Mouse (Mus musculus) limb, embryonic 14.5 days (tissue): ENCODE measurements around the gene Prickle4. TPM values are rescaled to one million over a fixed set of nuclear protein-coding genes. Genes with fewer than 3 reads are reported as not detected.

Source experiments
- ATAC-seq: fragments of 200-750 bp; cut with Nextera tagmentation; 2 replicates; pipeline ENCODE4 v1.8.0; 2017; ENCODE audit warnings: low read depth, moderate number of reproducible peaks, moderate TSS enrichment; ENCODE audit not compliant: low FRiP score
- DNase-seq: peaks from one replicate; pipeline ENCODE4 v3.0.0-alpha.2; 2015; ENCODE audit warnings: low spot score
- H3K27ac ChIP-seq: fragments of 300-500 bp; sonication (generic); replicated peaks from 2 replicates; pipeline ENCODE4 v1.5.1; 2014; ENCODE audit warnings: low read depth, mild to moderate bottlenecking, low read length, moderate library complexity, mixed read lengths
- H3K27me3 ChIP-seq: fragments of 300-500 bp; sonication (generic); 2 replicates; pipeline ENCODE4 v1.6.1; 2014; ENCODE audit warnings: low read length, mixed read lengths; ENCODE audit not compliant: control insufficient read depth, insufficient read depth
- H3K36me3 ChIP-seq: fragments of 300-500 bp; sonication (generic); 2 replicates; pipeline ENCODE4 v1.6.1; 2014; ENCODE audit warnings: mild to moderate bottlenecking, low read length, moderate library complexity, mixed read lengths; ENCODE audit not compliant: control insufficient read depth, insufficient read depth
- H3K4me1 ChIP-seq: fragments of 300-500 bp; sonication (generic); 2 replicates; pipeline ENCODE4 v1.6.1; 2014; ENCODE audit warnings: antibody characterized with exemption, low read length, mixed read lengths; ENCODE audit not compliant: control insufficient read depth, insufficient read depth
- H3K4me2 ChIP-seq: fragments of 300-500 bp; sonication (generic); replicated peaks from 2 replicates; pipeline ENCODE4 v1.6.1; 2014; ENCODE audit warnings: low read depth, mild to moderate bottlenecking, low read length, moderate library complexity; ENCODE audit not compliant: severe bottlenecking
- H3K4me3 ChIP-seq: fragments of 300-500 bp; sonication (generic); replicated peaks from 2 replicates; pipeline ENCODE4 v1.5.1; 2014; ENCODE audit warnings: low read length
- H3K9ac ChIP-seq: fragments of 300-500 bp; sonication (generic); 2 replicates; pipeline ENCODE4 v1.6.1; 2014; ENCODE audit warnings: mild to moderate bottlenecking, low read depth, low read length, moderate library complexity; ENCODE audit not compliant: severe bottlenecking
- H3K9me3 ChIP-seq: fragments of 300-500 bp; sonication (generic); 2 replicates; pipeline ENCODE4 v1.6.1; 2016; ENCODE audit warnings: low read length; ENCODE audit not compliant: control insufficient read depth
- POLR2A ChIP-seq: fragments of 200-500 bp; IDR thresholded peaks from 2 replicates; pipeline ENCODE4 v1.8.0; 2012; ENCODE audit warnings: inconsistent platforms, mild to moderate bottlenecking, moderate library complexity, borderline replicate concordance; ENCODE audit not compliant: insufficient read depth, insufficient read length; ENCODE audit errors: extremely low read depth
- WGBS: fragments of 180-500 bp; shearing (Covaris S2); extraction: QIAGEN DNeasy Blood & Tissue Kit; methylation state at CpG from one replicate; pipeline ENCODE4 v1.1.7; 2014; 5-methylcytosine and 5-hydroxymethylcytosine counted together
- polyA plus RNA-seq, 2 experiments: library from polyadenylated mRNA; depleted of rRNA in 1 of 2; stranded (reverse) in 1 of 2; unstranded in 1 of 2; fragments of >200 nt; fragmentation: Nextera tagmentation in 1 of 2; extraction: Ambion mirVana in 1 of 2; gene quantifications; 2 replicates each; pipeline versions ENCODE4 v1.2.1 to v1.2.3; 2012 to 2014

Prickle4 gene
- polyA plus RNA-seq, 2 experiments: 0.52 to 1.3 TPM

DNA sequence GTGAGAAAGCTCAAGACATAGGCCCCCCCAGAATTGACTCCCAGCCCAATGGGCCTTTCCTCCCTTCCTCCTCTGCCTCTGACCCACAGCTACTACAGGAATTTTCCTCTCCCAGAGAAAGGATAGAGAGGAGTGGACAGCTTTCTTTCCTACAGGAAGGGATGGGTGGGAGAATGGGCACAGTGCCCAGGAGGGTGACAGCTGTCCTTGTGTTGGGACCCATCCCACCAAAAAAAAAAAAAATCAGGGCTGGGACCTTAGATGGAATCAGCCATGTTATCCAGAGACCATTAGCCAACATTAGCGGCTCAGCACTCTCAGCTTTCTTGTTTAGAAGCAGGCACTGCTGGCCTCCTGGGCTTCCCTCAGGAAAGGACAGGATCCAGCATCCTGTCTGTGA lies 11.7 kb upstream of the Prickle4 start:
- 79% methylated on average over 1 of the region's 1 CpGs for WGBS
- Histone ChIP-seq H3K4me2 (no peak overlapping the region), H3K4me3 (no peak overlapping the region), H3K36me3 (peaks cover 31% of the 10 kb centered on the region), H3K27ac (no peak overlapping the region), H3K4me1 (no peaks in the 10 kb centered on the region), H3K9me3 (no peaks in the 10 kb centered on the region), H3K27me3 (no peaks in the 10 kb centered on the region), H3K9ac (no peak overlapping the region)
- DNase-seq: peak; percentile 8
- no peak for TF ChIP-seq POLR2A
- no peak for ATAC-seq

- no peak overlapping the region for H3K9ac ChIP-seq
- H3K27me3 ChIP-seq: no peaks in the 10 kb centered on the region
- no peak for TF ChIP-seq POLR2A
- H3K9me3 ChIP-seq: no peaks in the 10 kb centered on the region
- H3K4me3 ChIP-seq: no peak overlapping the region
- DNase-seq (no peak), ATAC-seq (no peak)
- no peak overlapping the region for H3K27ac ChIP-seq
- peaks cover 45% of the 10 kb centered on the region for H3K36me3 ChIP-seq
- H3K4me1 ChIP-seq: no peaks in the 10 kb centered on the region
- H3K4me2 ChIP-seq: no peak overlapping the region
- 89% methylated on average over 4 of the region's 4 CpGs for WGBS
These were observed 10.2 kb upstream of the Prickle4 start for GRCm38 (mm10) chr17:47704692-47705091.

- DNase-seq: no peak
- no peaks in the 10 kb centered on the region for H3K9me3 ChIP-seq
These were observed 9.0 kb upstream of the Prickle4 start for GRCm38 (mm10) chr17:47703556-47703955.

DNA sequence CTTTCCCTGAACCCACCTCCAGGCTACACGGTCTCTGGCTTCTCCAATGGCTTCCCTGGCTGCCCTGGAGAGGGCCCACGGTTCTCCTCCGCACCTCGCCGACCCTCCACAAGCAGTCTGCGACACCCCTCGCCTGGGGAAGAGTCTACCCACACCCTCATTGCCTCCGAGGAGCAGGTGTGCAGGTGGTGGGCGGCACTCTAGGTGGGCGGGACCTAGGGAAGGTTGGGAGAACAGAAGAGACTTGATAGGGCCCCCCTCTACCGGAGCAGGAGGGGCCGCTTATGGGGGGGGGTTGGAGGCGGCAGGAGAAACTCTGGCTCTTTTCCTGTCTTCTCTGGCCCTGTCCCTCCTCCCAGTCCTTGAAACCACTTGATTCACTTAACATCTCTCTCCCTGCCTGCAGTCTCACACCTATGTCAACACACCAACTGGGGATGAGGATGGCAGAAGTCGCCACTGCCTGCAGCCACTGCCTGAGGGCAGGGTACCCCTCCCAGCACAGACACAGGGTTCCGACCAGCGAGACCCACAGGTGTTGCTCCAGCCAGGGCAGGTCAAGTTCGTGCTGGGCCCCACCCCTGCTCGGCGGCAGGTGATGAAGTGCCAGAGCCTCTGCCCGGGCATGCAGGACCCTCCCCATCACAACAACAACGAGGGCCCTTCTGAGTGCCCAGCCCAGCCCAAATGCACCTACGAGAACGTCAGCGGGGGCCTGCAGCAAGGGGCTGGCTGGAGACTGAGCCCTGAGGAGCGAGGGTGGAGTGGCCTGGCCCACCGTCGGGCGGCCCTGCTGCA lies 8.2 kb upstream of the Prickle4 start:
- Histone ChIP-seq H3K27me3 (no peaks in the 10 kb centered on the region), H3K4me1 (no peaks in the 10 kb centered on the region), H3K9me3 (no peaks in the 10 kb centered on the region), H3K4me3 (no peak overlapping the region), H3K36me3 (peaks cover 60% of the 10 kb centered on the region), H3K9ac (no peak overlapping the region), H3K27ac (no peak overlapping the region), H3K4me2 (no peak overlapping the region)
- 42% methylated on average over 27 of the region's 28 CpGs for WGBS
- ATAC-seq (no peak), DNase-seq (no peak)
- no peak for TF ChIP-seq POLR2A

More at GRCm38 (mm10) chr17:47703556-47703955, 9.0 kb upstream of the Prickle4 start:
- no peak for TF ChIP-seq POLR2A
- no peak for ATAC-seq
- Histone ChIP-seq H3K27me3 (no peaks in the 10 kb centered on the region), H3K4me1 (no peaks in the 10 kb centered on the region), H3K27ac (no peak overlapping the region), H3K9ac (no peak overlapping the region), H3K4me3 (no peak overlapping the region), H3K36me3 (peaks cover 54% of the 10 kb centered on the region), H3K4me2 (no peak overlapping the region)
- 36% methylated on average over 20 of the region's 20 CpGs for WGBS

DNA sequence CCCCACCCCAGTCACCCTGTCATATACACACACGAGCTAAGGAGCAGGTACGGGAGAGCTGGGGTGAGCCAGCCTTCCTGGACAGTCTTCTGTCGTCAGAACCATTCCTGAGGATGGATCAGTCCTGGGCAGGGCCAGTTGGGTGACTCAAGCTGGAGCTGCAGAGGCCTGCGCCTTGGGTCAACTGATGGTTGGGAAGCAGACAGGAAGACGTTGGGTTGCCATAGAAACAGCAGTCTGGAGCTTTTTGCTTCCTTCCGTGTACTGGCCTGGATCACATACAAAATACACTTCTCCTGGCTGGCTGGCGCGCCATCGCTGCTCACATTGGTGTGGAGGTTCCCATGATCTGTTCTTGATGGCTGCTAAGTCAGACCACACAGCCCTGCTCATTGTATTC lies 7.3 kb upstream of the Prickle4 start:
- no peak overlapping the region for H3K4me2 ChIP-seq
- no peaks in the 10 kb centered on the region for H3K27me3 ChIP-seq
- no peak for TF ChIP-seq POLR2A
- H3K4me1 ChIP-seq: no peaks in the 10 kb centered on the region
- H3K27ac ChIP-seq: no peak overlapping the region
- no peak overlapping the region for H3K9ac ChIP-seq
- no peak overlapping the region for H3K4me3 ChIP-seq
- no peaks in the 10 kb centered on the region for H3K9me3 ChIP-seq
- WGBS: 81% methylated on average over 9 of the region's 9 CpGs
- no peak for DNase-seq
- no peak for ATAC-seq
- peaks cover 60% of the 10 kb centered on the region for H3K36me3 ChIP-seq
